Mouse (Mus musculus): ENCODE results near the gene Crcp. TPM values are rescaled to one million over a fixed set of nuclear protein-coding genes. Genes with fewer than 3 reads are reported as not detected.

The Crcp gene
- polyA plus RNA-seq, 1 experiment from 2014 or later: 20.8 TPM

DNA sequence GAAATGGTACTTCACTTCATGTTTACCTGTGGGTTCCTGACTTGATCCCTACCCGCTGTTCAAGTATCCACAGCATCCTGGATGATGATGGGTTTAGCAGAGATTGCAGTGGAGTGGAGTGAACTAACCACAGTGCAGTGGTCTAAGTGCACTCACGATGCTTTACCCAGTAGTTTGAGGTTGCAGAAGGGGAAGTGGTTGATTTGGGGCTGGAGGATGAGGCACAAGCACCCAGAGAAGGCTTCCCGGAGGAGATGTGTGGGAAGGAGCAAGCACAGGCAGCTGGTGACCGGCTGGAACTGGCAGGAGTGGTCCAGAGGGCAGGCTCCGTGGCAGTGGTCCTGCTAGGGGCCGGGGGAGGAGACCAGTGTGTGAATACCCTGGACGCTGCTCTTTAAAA lies 60.1 kb downstream of the Crcp start:
- no peak overlapping the region for H3K9ac ChIP-seq (replicated peaks)
- no peaks in the 10 kb centered on the region for H3K9me3 ChIP-seq (ENCODE audit: low read length)
- 30% methylated on average over 7 of the region's 7 CpGs for WGBS (ENCODE audit: insufficient replicate concordance)
- ATAC-seq (peak; percentile 12; the same call in 1 of the 2 replicates), DNase-seq (no peak)
- no peak overlapping the region for H3K4me2 ChIP-seq (ENCODE audit: low read depth, low read length)
- peaks cover 16% of the 10 kb centered on the region; the same call in 1 of the 2 replicates for H3K4me1 ChIP-seq (ENCODE audit: insufficient read depth)
- H3K4me3 ChIP-seq (ENCODE audit: low read depth, low read length): no peak overlapping the region
- no peaks in the 10 kb centered on the region for H3K36me3 ChIP-seq (replicated peaks; ENCODE audit: insufficient read depth, low read length)
- H3K27me3 ChIP-seq (ENCODE audit: insufficient read depth, low read length): no peaks in the 10 kb centered on the region
- peak overlapping the region; percentile 57 for H3K27ac ChIP-seq (ENCODE audit: low read depth)
- TF ChIP-seq EP300 (IDR thresholded peaks at IDR 0.05; ENCODE audit: low read depth): no peak

DNA sequence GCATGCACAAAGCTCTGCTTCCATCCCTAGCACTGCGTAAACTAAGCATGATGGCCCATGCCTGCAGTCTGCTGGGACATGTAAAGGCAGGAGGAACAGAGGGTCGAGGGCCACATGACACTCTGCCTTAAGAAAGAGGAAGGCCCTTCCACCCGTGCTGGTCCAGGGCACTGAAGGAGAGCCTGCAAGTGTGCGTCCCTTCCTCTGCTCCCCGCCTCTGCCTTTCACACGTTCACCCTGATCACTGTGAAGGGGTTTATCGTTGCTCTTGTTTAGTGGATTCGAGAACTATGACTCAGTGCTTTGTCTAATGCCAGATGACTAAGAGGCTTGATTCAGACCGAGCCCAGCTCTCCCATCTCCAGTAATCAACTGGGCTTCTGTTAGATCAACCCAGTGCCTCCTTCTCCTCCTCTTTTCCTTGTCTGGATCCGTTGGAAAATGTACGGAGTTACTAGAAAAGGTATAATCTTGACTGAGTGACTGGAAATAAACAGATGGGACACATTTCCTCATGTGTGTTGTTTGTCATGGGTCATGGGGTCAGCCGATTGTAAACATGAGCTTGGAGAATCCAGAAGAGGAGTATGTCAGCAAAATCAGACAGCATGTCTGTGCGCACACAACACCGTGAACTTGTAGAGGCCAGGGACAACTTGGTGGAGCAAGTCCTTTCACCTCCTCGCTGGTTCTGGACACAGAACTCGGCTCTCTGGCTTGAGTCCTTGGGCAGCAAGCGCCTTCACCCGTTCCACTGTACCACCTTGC lies 60.7 kb downstream of the Crcp start:
- Histone ChIP-seq H3K9ac (replicated peaks) (no peak overlapping the region), H3K4me1 (ENCODE audit: insufficient read depth) (peaks cover 16% of the 10 kb centered on the region; the same call in 1 of the 2 replicates), H3K36me3 (replicated peaks; ENCODE audit: insufficient read depth, low read length) (no peaks in the 10 kb centered on the region), H3K4me2 (ENCODE audit: low read depth, low read length) (no peak overlapping the region), H3K9me3 (ENCODE audit: low read length) (no peaks in the 10 kb centered on the region), H3K4me3 (ENCODE audit: low read depth, low read length) (no peak overlapping the region), H3K27me3 (ENCODE audit: insufficient read depth, low read length) (no peaks in the 10 kb centered on the region), H3K27ac (ENCODE audit: low read depth) (peak overlapping the region; percentile 57)
- DNase-seq (peak; percentile 34), ATAC-seq (peak; percentile 77)
- 52% methylated on average over 18 of the region's 18 CpGs for WGBS (ENCODE audit: insufficient replicate concordance)
- TF ChIP-seq EP300 (IDR thresholded peaks at IDR 0.05; ENCODE audit: low read depth) (no peak), CTCF (IDR thresholded peaks at IDR 0.05; ENCODE audit: low read depth) (no peak)

DNA sequence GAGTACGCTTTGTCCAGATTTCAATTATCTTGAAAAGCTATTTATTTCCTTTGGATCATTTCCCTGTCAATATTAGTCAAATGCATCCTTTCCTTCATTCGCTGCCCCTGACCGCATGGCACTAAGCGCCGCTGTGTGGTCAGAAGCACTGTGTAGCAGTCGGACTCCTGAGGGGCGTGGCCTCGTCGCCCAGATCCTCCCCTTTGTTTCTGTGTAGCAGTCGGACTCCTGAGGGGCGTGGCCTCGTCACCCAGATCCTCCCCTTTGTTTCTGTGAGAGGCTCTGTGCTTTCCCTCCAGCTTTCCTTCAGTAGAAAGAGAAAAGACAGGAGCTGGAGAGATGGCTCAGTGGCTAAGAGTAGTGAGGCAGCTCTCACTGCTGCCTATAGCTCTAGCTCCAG lies 67.7 kb downstream of the Crcp start:
- no peak for TF ChIP-seq EP300 (IDR thresholded peaks at IDR 0.05; ENCODE audit: low read depth)
- TF ChIP-seq CTCF (IDR thresholded peaks at IDR 0.05; ENCODE audit: low read depth): 0 out of 2 replicates have a peak, but pooled peaks have one; percentile 14
- WGBS (ENCODE audit: insufficient replicate concordance): 78% methylated on average over 12 of the region's 12 CpGs
- ATAC-seq (peak; percentile 51; the same call in 1 of the 2 replicates), DNase-seq (no peak)
- no peak overlapping the region for H3K4me3 ChIP-seq (ENCODE audit: low read depth, low read length)
- no peak overlapping the region for H3K27ac ChIP-seq (ENCODE audit: low read depth)
- peaks cover 1% of the 10 kb centered on the region; the same call in 1 of the 2 replicates for H3K36me3 ChIP-seq (replicated peaks; ENCODE audit: insufficient read depth, low read length)
- H3K4me2 ChIP-seq (ENCODE audit: low read depth, low read length): no peak overlapping the region
- H3K9ac ChIP-seq (replicated peaks): no peak overlapping the region
- H3K9me3 ChIP-seq (ENCODE audit: low read length): peaks cover 2% of the 10 kb centered on the region; the same call in 1 of the 2 replicates
- H3K4me1 ChIP-seq (ENCODE audit: insufficient read depth): 0 out of 2 replicates have a peak, but pooled peaks cover 4% of the 10 kb centered on the region
- no peaks in the 10 kb centered on the region for H3K27me3 ChIP-seq (ENCODE audit: insufficient read depth, low read length)

DNA sequence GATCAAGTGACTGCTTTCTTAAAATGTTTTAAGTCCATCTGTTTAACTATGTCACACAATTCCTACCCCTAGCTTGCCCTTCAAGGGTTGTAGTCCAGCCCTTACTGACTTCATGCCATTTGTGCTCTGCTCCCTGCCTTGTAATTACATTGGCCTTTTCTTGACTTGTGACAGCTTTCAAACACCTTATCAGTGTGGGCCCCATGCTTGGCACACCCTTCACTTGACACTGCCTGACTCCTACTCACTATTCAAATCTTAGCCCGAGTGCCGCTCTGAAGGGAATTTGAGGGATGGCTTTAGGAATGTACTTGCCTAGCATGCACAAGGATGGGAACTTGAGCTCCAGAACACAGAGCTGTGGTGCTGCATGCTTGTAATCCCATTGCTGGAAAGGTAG lies 68.7 kb downstream of the Crcp start:
- Histone ChIP-seq H3K27me3 (ENCODE audit: insufficient read depth, low read length) (no peaks in the 10 kb centered on the region), H3K4me3 (ENCODE audit: low read depth, low read length) (no peak overlapping the region), H3K4me1 (ENCODE audit: insufficient read depth) (0 out of 2 replicates have a peak, but pooled peaks cover 4% of the 10 kb centered on the region), H3K27ac (ENCODE audit: low read depth) (no peak overlapping the region), H3K9me3 (ENCODE audit: low read length) (peaks cover 2% of the 10 kb centered on the region; the same call in 1 of the 2 replicates), H3K36me3 (replicated peaks; ENCODE audit: insufficient read depth, low read length) (peaks cover 7% of the 10 kb centered on the region), H3K4me2 (ENCODE audit: low read depth, low read length) (no peak overlapping the region), H3K9ac (replicated peaks) (no peak overlapping the region)
- 55% methylated on average over 2 of the region's 2 CpGs for WGBS (ENCODE audit: insufficient replicate concordance)
- no peak for TF ChIP-seq CTCF (IDR thresholded peaks at IDR 0.05; ENCODE audit: low read depth)
- no peak for TF ChIP-seq EP300 (IDR thresholded peaks at IDR 0.05; ENCODE audit: low read depth)
- DNase-seq (no peak), ATAC-seq (peak; percentile 40)

DNA sequence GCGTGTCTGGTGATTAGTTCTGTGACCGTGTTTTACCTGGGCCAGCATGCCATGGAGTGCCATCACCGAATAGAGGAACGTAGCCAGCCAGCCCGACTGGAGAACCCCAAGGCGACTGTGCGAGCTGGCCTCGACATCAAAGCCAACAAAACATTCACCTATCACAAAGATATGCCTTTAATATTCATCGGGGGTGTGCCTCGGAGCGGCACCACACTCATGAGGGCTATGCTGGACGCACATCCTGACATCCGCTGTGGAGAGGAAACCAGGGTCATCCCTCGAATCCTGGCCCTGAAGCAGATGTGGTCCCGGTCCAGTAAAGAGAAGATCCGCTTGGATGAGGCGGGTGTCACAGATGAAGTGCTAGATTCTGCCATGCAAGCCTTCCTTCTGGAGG lies 72.6 kb downstream of the Crcp start:
- WGBS (ENCODE audit: insufficient replicate concordance): 86% methylated on average over 17 of the region's 17 CpGs
- 0 out of 2 replicates have a peak, but pooled peaks cover 4% of the 10 kb centered on the region for H3K4me1 ChIP-seq (ENCODE audit: insufficient read depth)
- no peak overlapping the region for H3K4me2 ChIP-seq (ENCODE audit: low read depth, low read length)
- H3K36me3 ChIP-seq (replicated peaks; ENCODE audit: insufficient read depth, low read length): peaks cover 7% of the 10 kb centered on the region
- DNase-seq (no peak), ATAC-seq (no peak)
- H3K9me3 ChIP-seq (ENCODE audit: low read length): peaks cover 2% of the 10 kb centered on the region; the same call in 1 of the 2 replicates
- TF ChIP-seq EP300 (IDR thresholded peaks at IDR 0.05; ENCODE audit: low read depth) (no peak), CTCF (IDR thresholded peaks at IDR 0.05; ENCODE audit: low read depth) (no peak)
- no peak overlapping the region for H3K27ac ChIP-seq (ENCODE audit: low read depth)
- H3K4me3 ChIP-seq (ENCODE audit: low read depth, low read length): no peak overlapping the region
- H3K9ac ChIP-seq (replicated peaks): no peak overlapping the region
- H3K27me3 ChIP-seq (ENCODE audit: insufficient read depth, low read length): no peaks in the 10 kb centered on the region

DNA sequence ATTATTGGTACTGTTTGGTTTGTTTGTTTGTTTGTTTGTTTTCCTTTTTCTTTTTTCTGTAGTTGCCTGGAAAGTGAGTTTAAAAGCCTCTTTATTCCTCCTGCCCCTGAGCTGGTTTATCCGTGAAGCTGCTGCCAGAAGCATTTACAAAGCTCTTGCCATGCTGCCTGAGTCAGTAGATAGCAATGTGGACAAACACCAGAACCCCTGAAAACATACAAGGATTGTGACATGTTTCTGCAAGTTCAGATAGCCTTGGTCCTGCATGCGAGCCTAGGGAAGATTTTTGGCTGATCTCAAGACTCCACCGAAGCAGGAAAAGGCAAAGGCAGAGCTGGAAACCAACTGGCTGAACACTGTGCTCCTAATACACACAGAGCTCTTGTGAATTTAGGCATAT lies 80.3 kb downstream of the Crcp start:
- no peak for ATAC-seq
- no peak overlapping the region for H3K9ac ChIP-seq (replicated peaks)
- H3K4me2 ChIP-seq (ENCODE audit: low read depth, low read length): no peak overlapping the region
- no peaks in the 10 kb centered on the region for H3K36me3 ChIP-seq (replicated peaks; ENCODE audit: insufficient read depth, low read length)
- no peak for DNase-seq
- no peaks in the 10 kb centered on the region for H3K27me3 ChIP-seq (ENCODE audit: insufficient read depth, low read length)
- TF ChIP-seq CTCF (IDR thresholded peaks at IDR 0.05; ENCODE audit: low read depth) (no peak), EP300 (IDR thresholded peaks at IDR 0.05; ENCODE audit: low read depth) (no peak)
- no peaks in the 10 kb centered on the region for H3K4me1 ChIP-seq (ENCODE audit: insufficient read depth)
- no peak overlapping the region for H3K4me3 ChIP-seq (ENCODE audit: low read depth, low read length)
- H3K9me3 ChIP-seq (ENCODE audit: low read length): no peaks in the 10 kb centered on the region
- WGBS (ENCODE audit: insufficient replicate concordance): 78% methylated on average over 3 of the region's 3 CpGs
- H3K27ac ChIP-seq (ENCODE audit: low read depth): no peak overlapping the region

Other genes starting within 250 kb of the Crcp start
- gene Psph, start 241.8 kb upstream of the Crcp start, polyA plus RNA-seq (2015; fragmentation: Nextera tagmentation; extraction: Ambion mirVana): 18.4 and 20.5 TPM in 2 replicates
- 12.4 and 14.8 TPM in 2 replicates for gene Sumf2, start 182.3 kb upstream of the Crcp start, polyA plus RNA-seq (2015; fragmentation: Nextera tagmentation; extraction: Ambion mirVana)
- gene Chchd2, start 141.8 kb upstream of the Crcp start, polyA plus RNA-seq (2015; fragmentation: Nextera tagmentation; extraction: Ambion mirVana): 955 and 988 TPM in 2 replicates
- 3.3 and 3.7 TPM in 2 replicates for gene Zbed5, start 133.6 kb upstream of the Crcp start, polyA plus RNA-seq (2015; fragmentation: Nextera tagmentation; extraction: Ambion mirVana)
- gene Phkg1, start 130.7 kb upstream of the Crcp start, polyA plus RNA-seq (2015; fragmentation: Nextera tagmentation; extraction: Ambion mirVana): 0.08 and 0.20 TPM in 2 replicates
- 1.4 TPM in 2 replicates for gene Nupr1l, start 120.8 kb upstream of the Crcp start, polyA plus RNA-seq (2015; fragmentation: Nextera tagmentation; extraction: Ambion mirVana)
- gene Vkorc1l1, start 87.3 kb upstream of the Crcp start, polyA plus RNA-seq (2015; fragmentation: Nextera tagmentation; extraction: Ambion mirVana): 17.5 and 18.2 TPM in 2 replicates
- 26.3 and 29.3 TPM in 2 replicates for gene Gusb, start 26.2 kb upstream of the Crcp start, polyA plus RNA-seq (2015; fragmentation: Nextera tagmentation; extraction: Ambion mirVana)
- 291 and 304 TPM in 2 replicates for gene Asl, start within 50 bp of the Crcp start, polyA plus RNA-seq (2015; fragmentation: Nextera tagmentation; extraction: Ambion mirVana)
- 23.8 and 26.0 TPM in 2 replicates for gene Tpst1, start 44.0 kb downstream of the Crcp start, polyA plus RNA-seq (2015; fragmentation: Nextera tagmentation; extraction: Ambion mirVana)
- 3.6 and 3.9 TPM in 2 replicates for gene Kctd7, start 115.6 kb downstream of the Crcp start, polyA plus RNA-seq (2015; fragmentation: Nextera tagmentation; extraction: Ambion mirVana)
- 18.5 and 19.7 TPM in 2 replicates for gene Rabgef1, start 142.5 kb downstream of the Crcp start, polyA plus RNA-seq (2015; fragmentation: Nextera tagmentation; extraction: Ambion mirVana)
- 28.1 and 30.7 TPM in 2 replicates for gene Tmem248, start 187.8 kb downstream of the Crcp start, polyA plus RNA-seq (2015; fragmentation: Nextera tagmentation; extraction: Ambion mirVana)
- 44.0 and 44.8 TPM in 2 replicates for gene Sbds, start 226.2 kb downstream of the Crcp start, polyA plus RNA-seq (2015; fragmentation: Nextera tagmentation; extraction: Ambion mirVana)
- gene Tyw1, start 226.3 kb downstream of the Crcp start, polyA plus RNA-seq (2015; fragmentation: Nextera tagmentation; extraction: Ambion mirVana): 8.4 and 10.9 TPM in 2 replicates

Data from liver, postnatal 0 days (tissue).